Mouse (Mus musculus): Measurements from ENCODE around the gene Nfe2l2. TPM values are rescaled to one million over a fixed set of nuclear protein-coding genes. Genes with fewer than 3 reads are reported as not detected.
"Not testable (repeated sequence)": the region's sequence is repeated elsewhere in the genome, so short reads cannot be mapped to it uniquely, and the experiment has no call there.

The Nfe2l2 gene
- polyA plus RNA-seq, 1 experiment from 2014 or later = 33.8 TPM

DNA sequence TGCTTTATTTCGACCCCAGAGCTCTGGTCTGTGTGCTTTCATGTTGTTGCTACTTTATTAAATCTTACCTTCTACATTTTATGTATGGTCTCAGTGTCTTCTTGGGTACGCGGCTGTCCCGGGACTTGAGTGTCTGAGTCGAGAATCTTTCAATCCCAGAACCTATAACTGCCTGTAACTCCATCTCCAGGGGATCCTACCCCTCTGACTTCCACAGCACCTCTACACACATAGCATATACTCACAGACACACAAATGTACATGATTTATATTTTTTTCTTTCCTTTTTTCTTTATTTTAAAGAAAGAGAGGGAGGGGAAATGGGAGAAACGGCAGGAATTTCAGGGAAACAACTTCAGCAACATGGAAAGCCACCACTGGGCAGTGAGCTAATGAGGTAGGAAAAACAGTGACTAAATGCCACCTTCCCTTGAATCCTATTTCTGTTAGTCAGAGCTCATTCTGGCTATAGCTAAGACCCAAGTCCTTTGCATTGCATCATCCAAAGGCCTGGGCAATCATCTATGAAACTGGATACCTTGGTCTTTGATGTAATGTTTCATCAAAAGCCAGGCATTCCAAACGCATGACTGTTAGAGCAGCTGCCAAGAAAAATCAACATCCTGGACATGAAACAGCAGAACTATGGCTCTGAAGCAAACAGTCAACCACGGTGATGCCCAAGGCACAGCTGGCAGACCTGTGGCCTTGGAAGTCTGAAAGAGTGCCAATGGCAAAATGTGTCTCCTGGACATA, 61.5 kb downstream of the Nfe2l2 start:
- Histone ChIP-seq H3K27ac (no peak overlapping the region), H3K27me3 (ENCODE audit: low read depth, poor library complexity, severe bottlenecking) (no peaks in the 10 kb centered on the region), H3K9me3 (replicated peaks) (no peaks in the 10 kb centered on the region), H3K36me3 (no peaks in the 10 kb centered on the region), H3K4me1 (peaks cover 5% of the 10 kb centered on the region; the same call in 1 of the 2 replicates), H3K4me3 (no peak overlapping the region)
- WGBS = 87% methylated on average over 8 of the region's 8 CpGs
- DNase-seq (ENCODE audit: low spot score) = no peak

DNA sequence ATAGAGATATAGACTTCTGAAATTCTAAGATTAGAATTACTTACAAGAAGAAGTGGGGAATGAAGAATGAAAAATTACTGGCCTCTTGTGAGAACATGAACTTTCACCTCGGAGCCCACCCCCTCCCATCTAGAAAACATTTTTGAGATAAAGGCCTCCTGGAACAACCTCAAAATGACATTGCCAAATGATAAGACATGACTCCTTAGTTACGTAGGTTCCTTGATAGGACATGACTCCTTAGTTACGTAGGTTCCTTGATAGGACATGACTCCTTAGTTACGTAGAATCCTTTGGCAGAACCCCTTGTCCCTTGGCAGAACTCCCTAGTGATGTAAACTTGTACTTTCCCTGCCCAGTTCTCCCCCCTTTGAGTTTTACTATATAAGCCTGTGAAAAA, 62.1 kb downstream of the Nfe2l2 start:
- not testable (repeated sequence) for H3K27ac ChIP-seq; H3K27me3 ChIP-seq (ENCODE audit: low read depth, poor library complexity, severe bottlenecking); H3K36me3 ChIP-seq; H3K4me1 ChIP-seq; H3K4me3 ChIP-seq; DNase-seq (ENCODE audit: low spot score); H3K9me3 ChIP-seq (replicated peaks)
- WGBS = 89% methylated on average over 4 of the region's 4 CpGs

DNA sequence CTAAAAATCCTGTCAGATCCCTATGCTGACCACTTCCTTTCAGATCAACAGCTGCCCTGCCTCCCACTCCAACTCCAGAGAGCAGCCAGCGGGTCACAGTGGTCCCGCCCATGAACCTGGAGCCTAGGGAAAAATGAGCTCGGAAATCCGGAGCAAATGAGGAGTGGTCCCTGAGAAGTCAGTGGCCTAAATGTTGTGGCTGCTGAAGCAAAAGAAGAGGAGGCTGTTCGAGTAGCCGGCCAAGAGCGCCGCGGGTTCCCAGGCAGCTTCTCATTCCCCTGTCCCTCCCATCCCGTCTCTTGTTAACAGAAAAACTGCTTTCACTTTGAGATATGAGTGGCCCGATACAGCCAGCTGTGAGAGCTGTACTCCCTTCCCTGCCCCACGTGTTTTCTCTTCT, 64.9 kb downstream of the Nfe2l2 start:
- H3K4me3 ChIP-seq; DNase-seq (ENCODE audit: low spot score); H3K9me3 ChIP-seq (replicated peaks); H3K27me3 ChIP-seq (ENCODE audit: low read depth, poor library complexity, severe bottlenecking); H3K27ac ChIP-seq; H3K36me3 ChIP-seq; H3K4me1 ChIP-seq: not testable (repeated sequence)
- 67% methylated on average over 11 of the region's 12 CpGs for WGBS

DNA sequence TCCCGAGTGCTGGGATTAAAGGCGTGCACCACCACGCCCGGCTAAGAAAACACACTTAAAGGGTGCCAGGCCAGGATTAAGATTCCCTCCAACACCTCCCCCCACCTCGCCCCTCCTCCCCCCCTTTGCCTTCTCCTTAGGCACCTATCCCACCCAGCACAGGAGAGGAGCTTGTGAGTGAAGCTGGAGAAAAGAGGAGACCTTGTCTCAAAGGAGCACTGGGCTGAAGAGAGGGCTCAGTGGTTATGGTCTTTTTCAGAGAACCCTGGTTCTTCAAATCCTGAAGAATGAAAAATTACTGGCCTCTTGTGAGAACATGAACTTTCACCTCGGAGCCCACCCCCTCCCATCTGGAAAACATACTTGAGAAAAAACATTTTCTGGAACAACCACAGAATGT, 66.6 kb downstream of the Nfe2l2 start:
- H3K4me3 ChIP-seq; DNase-seq (ENCODE audit: low spot score); H3K36me3 ChIP-seq; H3K9me3 ChIP-seq (replicated peaks); H3K27ac ChIP-seq; H3K27me3 ChIP-seq (ENCODE audit: low read depth, poor library complexity, severe bottlenecking): not testable (repeated sequence)
- peaks cover 15% of the 10 kb centered on the region for H3K4me1 ChIP-seq
- 89% methylated on average over 6 of the region's 6 CpGs for WGBS

DNA sequence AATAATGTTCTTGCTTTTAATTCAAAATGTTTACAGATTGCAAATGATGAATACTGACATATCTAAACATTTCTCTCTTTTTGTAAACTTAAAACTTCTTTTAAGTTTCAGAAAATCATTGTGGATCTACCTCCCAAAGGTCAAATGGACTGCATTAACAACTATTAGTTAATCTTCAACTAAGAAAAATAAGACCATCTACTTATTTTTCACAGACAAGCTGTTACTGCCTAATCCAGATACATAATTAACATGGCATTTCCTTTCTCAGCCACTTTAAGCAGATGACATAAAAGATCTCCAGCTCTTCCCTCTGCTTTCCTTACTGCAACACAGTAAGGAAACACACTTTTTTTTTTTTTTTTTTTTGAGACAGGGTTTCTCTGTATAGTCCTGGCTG, 67.1 kb downstream of the Nfe2l2 start:
- no peak for DNase-seq (ENCODE audit: low spot score)
- Histone ChIP-seq H3K4me3 (no peak overlapping the region), H3K9me3 (replicated peaks) (no peaks in the 10 kb centered on the region), H3K27me3 (ENCODE audit: low read depth, poor library complexity, severe bottlenecking) (no peaks in the 10 kb centered on the region), H3K36me3 (no peaks in the 10 kb centered on the region), H3K4me1 (peaks cover 15% of the 10 kb centered on the region), H3K27ac (no peak overlapping the region)

DNA sequence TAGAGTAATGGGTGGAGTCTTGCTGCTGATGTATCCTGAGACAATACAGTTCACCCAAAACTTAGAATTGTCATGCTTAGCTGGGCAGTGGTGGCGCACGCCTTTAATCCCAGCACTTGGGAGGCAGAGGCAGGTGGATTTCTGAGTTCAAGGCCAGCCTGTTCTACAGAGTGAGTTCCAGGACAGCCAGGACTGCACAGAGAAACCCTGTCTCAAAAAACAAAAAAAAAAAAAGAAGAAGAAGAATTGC, 67.5 kb downstream of the Nfe2l2 start:
- 93% methylated on average over 2 of the region's 2 CpGs for WGBS
- H3K9me3 ChIP-seq (replicated peaks); DNase-seq (ENCODE audit: low spot score); H3K36me3 ChIP-seq; H3K4me3 ChIP-seq; H3K27ac ChIP-seq; H3K27me3 ChIP-seq (ENCODE audit: low read depth, poor library complexity, severe bottlenecking): not testable (repeated sequence)
- H3K4me1 ChIP-seq = peaks cover 15% of the 10 kb centered on the region

DNA sequence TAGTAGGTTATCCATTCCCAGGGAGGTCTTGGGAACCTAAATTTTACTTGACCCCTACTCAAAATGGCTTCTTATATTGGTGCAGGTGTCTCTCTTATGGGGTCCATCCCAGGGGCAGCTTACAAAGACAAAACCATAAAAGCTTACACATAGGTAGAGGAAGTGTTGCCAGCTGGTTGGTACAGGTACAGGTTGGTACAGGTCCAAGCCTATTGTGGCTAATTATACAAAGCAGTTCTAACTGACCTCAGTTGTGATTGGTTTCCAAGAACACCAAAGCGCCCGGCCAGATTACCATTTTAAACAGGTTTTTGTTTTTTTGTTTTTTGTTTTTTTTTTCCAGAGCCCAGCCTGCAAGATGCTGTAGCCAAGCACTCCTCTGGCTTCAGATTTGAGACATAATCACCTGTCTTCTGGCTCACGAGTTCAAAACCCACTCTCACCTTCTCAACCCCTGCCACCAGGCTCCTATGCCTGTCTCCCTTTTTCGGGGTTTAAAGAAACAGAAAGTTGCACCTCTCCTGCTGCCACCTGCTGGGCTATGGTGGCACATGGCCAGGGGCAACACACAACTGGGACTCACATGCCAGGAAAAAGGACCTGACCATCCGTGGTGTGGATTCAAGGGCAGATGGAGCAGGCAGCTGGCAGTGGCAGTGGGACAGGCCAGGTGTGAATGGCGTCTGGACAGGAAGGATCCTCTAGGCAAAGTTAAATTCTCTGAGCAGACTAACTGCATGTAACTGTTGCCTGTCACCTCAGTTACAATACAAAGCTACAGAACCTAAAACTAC, 68.0 kb downstream of the Nfe2l2 start:
- H3K4me1 ChIP-seq = peaks cover 15% of the 10 kb centered on the region
- H3K27me3 ChIP-seq (ENCODE audit: low read depth, poor library complexity, severe bottlenecking) = no peaks in the 10 kb centered on the region
- WGBS = 72% methylated on average over 6 of the region's 6 CpGs
- no peak overlapping the region for H3K4me3 ChIP-seq
- H3K9me3 ChIP-seq (replicated peaks) = no peaks in the 10 kb centered on the region
- H3K27ac ChIP-seq = peak overlapping the region; percentile 39; the same call in 1 of the 2 replicates
- H3K36me3 ChIP-seq = no peaks in the 10 kb centered on the region
- DNase-seq (ENCODE audit: low spot score) = no peak

DNA sequence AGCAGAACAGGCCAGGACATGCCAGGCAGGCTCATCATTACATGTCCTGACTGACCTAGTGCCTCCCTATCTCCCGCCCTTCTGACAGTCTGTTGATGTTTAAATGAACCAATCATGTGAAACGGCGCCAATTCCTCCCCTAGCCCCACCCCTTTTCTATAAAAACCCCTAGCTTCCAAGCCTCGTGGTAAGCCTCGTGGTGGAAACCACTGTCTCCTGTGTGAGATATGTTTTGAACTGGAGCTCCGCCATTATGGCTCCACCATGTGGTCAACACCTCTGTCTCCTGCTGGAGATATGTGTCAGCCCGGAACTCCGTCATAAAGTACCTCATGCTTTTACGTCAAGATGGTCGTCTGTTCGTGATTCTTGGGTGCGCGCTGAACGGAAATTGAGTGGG, 70.0 kb downstream of the Nfe2l2 start:
- not testable (repeated sequence) for H3K36me3 ChIP-seq; DNase-seq (ENCODE audit: low spot score); H3K27ac ChIP-seq; H3K9me3 ChIP-seq (replicated peaks); H3K27me3 ChIP-seq (ENCODE audit: low read depth, poor library complexity, severe bottlenecking); H3K4me3 ChIP-seq
- WGBS = 95% methylated on average over 14 of the region's 14 CpGs
- H3K4me1 ChIP-seq = peaks cover 15% of the 10 kb centered on the region

DNA sequence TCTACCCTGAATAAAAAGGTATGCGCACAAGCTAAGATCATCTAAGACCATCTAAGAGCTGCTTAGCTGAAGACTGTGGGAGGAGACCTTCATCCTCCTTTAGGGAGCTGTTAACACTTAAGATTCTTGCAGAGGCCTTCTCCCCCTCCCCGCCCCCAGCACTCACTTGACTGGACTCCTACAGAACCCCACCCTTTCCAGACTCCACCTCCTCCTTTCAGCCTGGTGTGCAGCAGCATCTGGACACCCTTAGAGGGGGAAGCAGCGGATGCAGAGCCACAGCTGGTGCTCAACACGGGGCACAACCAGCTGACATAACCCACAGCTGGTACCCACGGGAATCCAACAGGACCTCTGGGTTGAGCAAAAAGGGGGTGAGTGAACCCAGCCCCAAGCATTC, 70.7 kb downstream of the Nfe2l2 start:
- no peaks in the 10 kb centered on the region for H3K9me3 ChIP-seq (replicated peaks)
- H3K36me3 ChIP-seq = no peaks in the 10 kb centered on the region
- peaks cover 15% of the 10 kb centered on the region for H3K4me1 ChIP-seq
- whole genome bisulfite sequencing = 61% methylated on average over 5 of the region's 5 CpGs
- H3K4me3 ChIP-seq = no peak overlapping the region
- 0 out of 2 replicates have a peak overlapping the region, but pooled peaks have one; percentile 15 for H3K27ac ChIP-seq
- H3K27me3 ChIP-seq (ENCODE audit: low read depth, poor library complexity, severe bottlenecking) = no peaks in the 10 kb centered on the region
- DNase-seq (ENCODE audit: low spot score) = no peak

DNA sequence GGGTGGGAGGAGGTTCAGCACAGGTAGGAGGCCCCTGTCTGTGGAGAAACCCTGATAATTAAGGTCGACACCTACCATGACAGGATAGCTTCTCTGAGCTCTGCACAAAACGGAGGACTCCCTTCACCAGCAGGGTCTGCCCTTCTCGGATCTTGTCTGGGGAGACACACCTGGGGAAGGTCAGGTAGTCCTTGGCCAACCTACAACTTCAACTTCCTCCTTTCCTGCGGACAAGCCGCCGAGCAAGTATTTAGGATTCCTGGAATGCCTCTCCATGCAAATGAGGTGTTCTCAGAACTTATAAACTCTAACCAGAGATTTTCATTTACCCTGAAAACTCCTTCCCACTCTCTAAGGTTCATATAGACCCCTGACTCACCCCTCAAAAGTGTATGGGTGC, 71.1 kb downstream of the Nfe2l2 start:
- Histone ChIP-seq H3K36me3 (no peaks in the 10 kb centered on the region), H3K4me3 (no peak overlapping the region), H3K27me3 (ENCODE audit: low read depth, poor library complexity, severe bottlenecking) (no peaks in the 10 kb centered on the region), H3K4me1 (peaks cover 18% of the 10 kb centered on the region), H3K9me3 (replicated peaks) (no peaks in the 10 kb centered on the region), H3K27ac (0 out of 2 replicates have a peak overlapping the region, but pooled peaks have one; percentile 15)
- DNase-seq (ENCODE audit: low spot score) = no peak
- WGBS = 77% methylated on average over 6 of the region's 6 CpGs

DNA sequence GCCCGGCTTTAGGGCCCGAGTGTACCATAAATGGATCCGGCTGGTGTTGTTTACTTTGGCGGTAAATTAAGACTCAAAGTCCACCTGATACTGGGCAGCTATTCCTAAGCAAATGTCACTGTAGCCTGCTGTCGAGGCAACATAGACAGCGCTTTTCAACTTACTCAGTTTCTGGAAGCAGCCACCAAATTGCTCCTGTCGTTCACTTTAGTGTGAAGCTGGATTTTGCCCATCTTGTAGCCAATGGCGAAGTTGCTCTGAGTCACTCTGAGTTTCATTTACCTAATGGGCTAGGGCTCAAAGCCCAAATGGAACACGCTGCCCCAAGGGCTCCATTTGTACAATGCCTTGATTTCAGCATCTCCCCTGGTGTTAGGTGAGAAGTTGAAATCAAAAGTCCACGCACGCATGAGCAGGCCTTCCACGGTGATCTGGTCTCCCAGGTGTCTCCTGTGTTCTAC, 71.7 kb downstream of the Nfe2l2 start:
- no peaks in the 10 kb centered on the region for H3K9me3 ChIP-seq (replicated peaks)
- H3K36me3 ChIP-seq = no peaks in the 10 kb centered on the region
- no peak for DNase-seq (ENCODE audit: low spot score)
- H3K4me1 ChIP-seq = peaks cover 21% of the 10 kb centered on the region
- no peak overlapping the region for H3K27ac ChIP-seq
- H3K4me3 ChIP-seq = no peak overlapping the region
- no peaks in the 10 kb centered on the region for H3K27me3 ChIP-seq (ENCODE audit: low read depth, poor library complexity, severe bottlenecking)
- 90% methylated on average over 12 of the region's 12 CpGs for WGBS

DNA sequence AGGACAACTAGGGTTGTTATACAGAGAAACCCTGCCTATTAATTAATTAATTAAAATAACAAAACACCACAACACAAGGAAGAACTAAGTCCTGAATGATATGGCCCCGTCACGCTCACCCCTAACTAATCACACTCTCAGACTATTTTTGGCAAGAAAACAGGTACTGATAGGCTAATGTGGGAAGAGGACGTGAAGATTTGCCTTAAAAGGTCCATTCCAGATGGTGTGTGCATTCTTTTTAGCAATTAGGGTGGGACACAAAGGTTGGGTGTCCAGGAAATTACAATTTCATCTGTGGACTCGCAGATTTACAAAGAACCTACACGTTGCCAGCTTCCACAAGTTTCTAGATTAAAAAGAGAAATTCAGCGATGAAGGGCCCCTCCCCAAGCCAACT, 72.4 kb downstream of the Nfe2l2 start:
- WGBS = 87% methylated on average over 6 of the region's 6 CpGs
- Histone ChIP-seq H3K36me3 (no peaks in the 10 kb centered on the region), H3K4me1 (peaks cover 28% of the 10 kb centered on the region), H3K27ac (no peak overlapping the region), H3K27me3 (ENCODE audit: low read depth, poor library complexity, severe bottlenecking) (no peaks in the 10 kb centered on the region), H3K9me3 (replicated peaks) (no peaks in the 10 kb centered on the region), H3K4me3 (no peak overlapping the region)
- no peak for DNase-seq (ENCODE audit: low spot score)

DNA sequence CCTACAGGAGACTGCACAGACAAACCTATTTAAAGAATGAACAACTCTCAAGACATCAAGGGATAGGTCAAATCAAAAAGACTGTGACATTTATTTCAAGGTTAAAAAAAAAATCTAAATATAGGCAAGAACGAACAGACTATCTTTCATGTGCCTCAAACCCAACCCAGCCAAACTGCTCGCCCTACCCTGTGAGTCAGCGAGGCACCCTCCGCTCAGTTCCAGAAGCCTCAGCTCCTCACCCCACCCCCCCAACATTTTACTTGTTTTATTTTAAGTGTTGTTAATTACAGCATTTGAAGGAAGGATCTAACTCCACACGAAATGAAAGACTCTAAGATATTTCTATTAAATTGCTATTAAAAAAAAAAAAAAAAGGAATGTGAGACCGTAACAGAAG, 73.0 kb downstream of the Nfe2l2 start:
- Histone ChIP-seq H3K4me3 (no peak overlapping the region), H3K27ac (no peak overlapping the region), H3K9me3 (replicated peaks) (no peaks in the 10 kb centered on the region), H3K27me3 (ENCODE audit: low read depth, poor library complexity, severe bottlenecking) (no peaks in the 10 kb centered on the region), H3K4me1 (peaks cover 29% of the 10 kb centered on the region), H3K36me3 (no peaks in the 10 kb centered on the region)
- 90% methylated on average over 6 of the region's 6 CpGs for WGBS
- DNase-seq (ENCODE audit: low spot score) = no peak

Data from limb, embryonic 10.5 days (tissue).